Comparison of ENCODE assay signal across 12 mouse cellular contexts in genomic region chr5:92970480-92970879, GRCm38 (mm10).
A peak's percentile ranks its signal among the peaks of the same experiment; 100 is the strongest.
DNase-seq lines count a peak whose midpoint lies in the region; ATAC-seq and TF ChIP-seq lines count a peak whose summit lies in the region.
"Had no signal": no experiment of that assay in that cellular context is flagged by ENCODE, and none has a peak within 500 bp of the region (broad histone marks: within the 10 kb centered on the region; RNA-seq: fewer than 3 reads in every experiment).

No protein-coding gene starts in this region.

- H3K4me1 ChIP-seq in kidney, postnatal 0 days (replicated peaks; ENCODE audit: insufficient read depth, low read length): no peaks in the 10 kb centered on the region
- H3K4me1 ChIP-seq in kidney, embryonic 15.5 days: no peaks in the 10 kb centered on the region
- H3K4me1 ChIP-seq: neural tube, embryonic 12.5 days had no signal

- peak; percentile 73 for TF ChIP-seq CTCF in kidney, postnatal 0 days (IDR thresholded peaks at IDR 0.05; ENCODE audit: low read depth)

- WGBS in kidney, postnatal 0 days: 29% methylated on average over 7 of the region's 7 CpGs
- 35% methylated on average over 7 of the region's 7 CpGs for WGBS in kidney, embryonic 15.5 days

- DNase-seq in kidney, postnatal 0 days (ENCODE audit: low spot score): peak; percentile 62
- DNase-seq in 3T3-L1 (ENCODE audit: low read depth, low spot score) (peak; percentile 62), A20 (ENCODE audit: low read depth, low spot score) (peak; percentile 54)
- peak; percentile 42 for DNase-seq in embryo, embryonic 9.5 days (ENCODE audit: extremely low spot score)
- DNase-seq in urinary bladder, postnatal 36 days (ENCODE audit: low spot score in 2 of 2): no peak
- DNase-seq: cerebellum, adult 8-10 months had no signal

- H3K4me3 ChIP-seq in kidney, postnatal 0 days (replicated peaks; ENCODE audit: low read depth, low read length): no peak overlapping the region
- H3K4me3 ChIP-seq in kidney, embryonic 15.5 days (replicated peaks): no peak overlapping the region
- H3K4me3 ChIP-seq: limb, embryonic 12.5 days; neural tube, embryonic 12.5 days had no signal

- H3K9ac ChIP-seq in kidney, postnatal 0 days (ENCODE audit: low read depth, low read length): no peak overlapping the region
- H3K9ac ChIP-seq in kidney, embryonic 15.5 days: no peak overlapping the region
- H3K9ac ChIP-seq: limb, embryonic 12.5 days; neural tube, embryonic 12.5 days had no signal

- no peak overlapping the region for H3K27ac ChIP-seq in kidney, postnatal 0 days
- no peak overlapping the region for H3K27ac ChIP-seq in kidney, embryonic 15.5 days
- H3K27ac ChIP-seq: limb, embryonic 12.5 days; neural tube, embryonic 12.5 days had no signal

- 0 out of 2 replicates have a peak, but pooled peaks cover 7% of the 10 kb centered on the region for H3K36me3 ChIP-seq in kidney, postnatal 0 days (ENCODE audit: insufficient read depth, low read length)
- peaks cover 14% of the 10 kb centered on the region for H3K36me3 ChIP-seq in kidney, embryonic 15.5 days

- 0 out of 2 replicates have a peak, but pooled peaks have one; percentile 29 for ATAC-seq in kidney, postnatal 0 days (replicated peaks; ENCODE audit: low FRiP score, low read depth)
- ATAC-seq in kidney, embryonic 15.5 days (replicated peaks; ENCODE audit: low FRiP score): no peak
- no peak for ATAC-seq in inflammation-experienced regulatory T-cells, adult 6 months
- no peak for ATAC-seq in erythroblast, adult 5-6 weeks (replicated peaks; ENCODE audit: low FRiP score, poor library complexity, severe bottlenecking)

- no peaks in the 10 kb centered on the region for H3K27me3 ChIP-seq in kidney, postnatal 0 days (ENCODE audit: insufficient read depth, low read length)
- no peaks in the 10 kb centered on the region for H3K27me3 ChIP-seq in kidney, embryonic 15.5 days
- H3K27me3 ChIP-seq: limb, embryonic 12.5 days; neural tube, embryonic 12.5 days had no signal

- H3K4me2 ChIP-seq in kidney, postnatal 0 days (ENCODE audit: low read length): no peak overlapping the region
- no peak overlapping the region for H3K4me2 ChIP-seq in kidney, embryonic 15.5 days
- H3K4me2 ChIP-seq: heart, embryonic 11.5 days; limb, embryonic 12.5 days; neural tube, embryonic 12.5 days had no signal

- no peaks in the 10 kb centered on the region for H3K9me3 ChIP-seq in kidney, postnatal 0 days (replicated peaks; ENCODE audit: low read length)
- no peaks in the 10 kb centered on the region for H3K9me3 ChIP-seq in kidney, embryonic 15.5 days (replicated peaks)
- H3K9me3 ChIP-seq: limb, embryonic 12.5 days; neural tube, embryonic 12.5 days had no signal

Comparison
In these comparisons a context has a peak if more than half of its experiments do, and no peak if none do; other contexts are left out.
1. DNase-seq: peak in kidney, postnatal 0 days (single experiment), 3T3-L1 (single experiment), A20 (single experiment) and embryo, embryonic 9.5 days (single experiment); none in urinary bladder, postnatal 36 days (0 of 2).